Mouse (Mus musculus): ENCODE data around the gene Zfp981. TPM values are rescaled to one million over a fixed set of nuclear protein-coding genes. Genes with fewer than 3 reads are reported as not detected.
"Not testable (repeated sequence)": the region's sequence is repeated elsewhere in the genome, so short reads cannot be mapped to it uniquely, and the experiment has no call there.

Zfp981 gene
- polyA plus RNA-seq, 1 experiment from 2014 or later, result 0.21 TPM

GRCm38 (mm10) chr4:146535883-146536282 lies 34.1 kb downstream of the Zfp981 start:
- peak; percentile 40 for ATAC-seq (replicated peaks; ENCODE audit: low FRiP score)
- Histone ChIP-seq H3K4me3 (ENCODE audit: low read depth, low read length) (no peak overlapping the region), H3K4me2 (no peak overlapping the region), H3K27ac (ENCODE audit: low read depth, low read length) (no peak overlapping the region), H3K36me3 (ENCODE audit: control insufficient read depth, insufficient read depth, low read length) (peaks cover 3% of the 10 kb centered on the region; the same call in 1 of the 2 replicates), H3K9ac (ENCODE audit: low read depth, low read length) (no peak overlapping the region), H3K9me3 (ENCODE audit: control insufficient read depth, low read length) (peaks cover 27% of the 10 kb centered on the region), H3K4me1 (replicated peaks; ENCODE audit: control insufficient read depth, insufficient read depth, low read length) (no peaks in the 10 kb centered on the region), H3K27me3 (replicated peaks; ENCODE audit: control insufficient read depth, insufficient read depth, low read length) (no peaks in the 10 kb centered on the region)
- no peak for DNase-seq (ENCODE audit: low spot score)

DNA sequence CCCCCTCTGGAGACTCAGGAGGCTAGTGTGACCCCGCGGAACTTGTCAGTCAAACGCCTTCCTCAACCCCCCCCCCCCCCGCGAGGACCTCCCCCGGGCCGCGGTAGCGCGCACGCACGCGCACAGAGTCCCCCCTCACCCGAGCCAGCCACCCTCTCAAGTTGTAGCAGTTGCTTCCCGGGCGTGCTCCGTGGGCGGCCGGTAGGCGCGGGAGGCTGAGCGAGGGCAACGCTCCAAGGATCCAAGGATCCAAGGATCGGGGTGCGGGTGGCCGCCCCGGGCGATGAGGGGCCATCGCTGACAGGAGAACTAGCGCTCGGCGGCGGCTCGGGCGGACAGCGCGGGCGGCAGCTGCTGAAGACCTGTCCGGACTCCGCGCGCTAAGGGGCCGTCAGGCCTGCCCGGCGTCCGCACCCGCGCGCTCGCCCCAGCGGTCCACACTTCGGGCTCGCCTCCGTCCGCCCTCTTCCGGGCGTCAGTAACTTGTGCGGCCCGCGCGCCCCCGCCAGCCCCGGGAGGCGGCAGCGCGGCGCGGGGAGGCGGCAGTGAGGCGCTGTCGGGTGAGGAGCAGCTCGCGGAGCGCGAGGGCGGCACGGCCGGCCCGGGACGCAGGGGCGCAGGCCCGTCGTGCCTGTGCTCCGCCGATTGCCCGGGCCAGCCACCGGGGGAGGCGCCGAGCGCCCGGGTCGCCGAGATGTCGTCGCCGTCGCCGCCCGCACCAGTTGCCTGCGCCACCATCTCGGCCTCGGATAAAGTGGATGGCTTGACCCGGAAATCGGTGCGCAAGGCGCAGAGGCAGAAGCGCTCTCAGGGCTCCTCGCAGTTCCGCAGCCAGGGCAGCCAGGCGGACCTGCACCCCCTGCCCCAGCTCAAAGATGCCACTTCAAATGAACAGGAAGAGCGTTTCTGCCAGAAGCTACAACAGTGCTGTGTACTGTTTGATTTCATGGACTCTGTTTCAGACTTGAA lies 78.4 kb downstream of the Zfp981 start:
- DNase-seq (ENCODE audit: low spot score); H3K4me3 ChIP-seq (ENCODE audit: low read depth, low read length); H3K4me1 ChIP-seq (replicated peaks; ENCODE audit: control insufficient read depth, insufficient read depth, low read length); H3K4me2 ChIP-seq; H3K9me3 ChIP-seq (ENCODE audit: control insufficient read depth, low read length); H3K9ac ChIP-seq (ENCODE audit: low read depth, low read length); H3K27me3 ChIP-seq (replicated peaks; ENCODE audit: control insufficient read depth, insufficient read depth, low read length); H3K27ac ChIP-seq (ENCODE audit: low read depth, low read length); H3K36me3 ChIP-seq (ENCODE audit: control insufficient read depth, insufficient read depth, low read length): not testable (repeated sequence)
- peak; percentile 91 for ATAC-seq (replicated peaks; ENCODE audit: low FRiP score)
- WGBS, result 0% methylated on average over 2 of the region's 111 CpGs

Other genes starting within 250 kb of the Zfp981 start
- gene Zfp992, start 53.0 kb upstream of the Zfp981 start, polyA plus RNA-seq (2014; fragmentation: Nextera tagmentation; extraction: Ambion mirVana), result 9.0 and 9.4 TPM in 2 replicates
- 4.5 and 5.2 TPM in 2 replicates for gene Zfp993, start 108.9 kb downstream of the Zfp981 start, polyA plus RNA-seq (2014; fragmentation: Nextera tagmentation; extraction: Ambion mirVana)